Mouse (Mus musculus): ENCODE data around the gene Fzd10. TPM values are rescaled to one million over a fixed set of nuclear protein-coding genes. Genes with fewer than 3 reads are reported as not detected.

Fzd10 gene
- polyA plus RNA-seq, 1 experiment from 2014 or later, result 2.1 TPM

- 0 out of 2 replicates have a peak, but pooled peaks have one; percentile 54 for ATAC-seq (ENCODE audit: insufficient read depth)
- WGBS, result 48% methylated on average over 5 of the region's 5 CpGs
- no peak for TF ChIP-seq CTCF (IDR thresholded peaks at IDR 0.05; ENCODE audit: low read depth)
Observed at GRCm38 (mm10) chr5:128570848-128571247, 29.8 kb upstream of the Fzd10 start.

DNA sequence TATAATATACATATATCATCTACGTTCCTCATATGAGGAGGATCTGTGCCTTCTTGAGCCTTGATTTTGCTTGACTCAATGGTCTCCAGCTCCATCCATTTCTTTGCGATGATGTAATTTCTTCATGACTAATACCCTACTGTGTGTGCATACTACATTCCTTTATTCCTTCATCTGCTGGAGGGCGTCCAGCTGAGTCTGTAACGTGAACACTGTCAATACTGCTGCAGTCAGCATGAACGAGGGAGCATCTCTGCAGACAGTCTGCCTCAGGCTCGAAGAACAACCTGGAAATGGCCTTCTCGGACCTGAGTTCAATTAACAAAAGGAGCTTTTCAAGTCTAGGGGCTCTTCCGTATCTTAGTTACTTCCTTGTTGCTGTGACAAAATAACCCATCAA, 28.9 kb upstream of the Fzd10 start:
- Histone ChIP-seq H3K36me3 (ENCODE audit: insufficient read depth) (no peaks in the 10 kb centered on the region), H3K4me1 (ENCODE audit: insufficient read depth) (0 out of 2 replicates have a peak, but pooled peaks cover 5% of the 10 kb centered on the region), H3K9ac (no peak overlapping the region), H3K4me2 (no peak overlapping the region), H3K4me3 (ENCODE audit: low read depth, low read length) (no peak overlapping the region), H3K27me3 (ENCODE audit: insufficient read depth, low read length) (no peaks in the 10 kb centered on the region), H3K9me3 (ENCODE audit: low read depth, low read length) (no peaks in the 10 kb centered on the region), H3K27ac (ENCODE audit: low read depth) (no peak overlapping the region)
- ATAC-seq (ENCODE audit: insufficient read depth) (no peak), DNase-seq (no peak)
- 65% methylated on average over 8 of the region's 8 CpGs for WGBS
- TF ChIP-seq CTCF (IDR thresholded peaks at IDR 0.05; ENCODE audit: low read depth), result no peak

More at GRCm38 (mm10) chr5:128570848-128571247, 29.8 kb upstream of the Fzd10 start:
- no peaks in the 10 kb centered on the region for H3K9me3 ChIP-seq (ENCODE audit: low read depth, low read length)
- DNase-seq, result peak; percentile 56
- no peak overlapping the region for H3K4me2 ChIP-seq
- no peak overlapping the region for H3K9ac ChIP-seq
- H3K36me3 ChIP-seq (ENCODE audit: insufficient read depth), result no peaks in the 10 kb centered on the region
- no peak overlapping the region for H3K27ac ChIP-seq (ENCODE audit: low read depth)
- no peaks in the 10 kb centered on the region for H3K27me3 ChIP-seq (ENCODE audit: insufficient read depth, low read length)
- no peak overlapping the region for H3K4me3 ChIP-seq (ENCODE audit: low read depth, low read length)
- 0 out of 2 replicates have a peak, but pooled peaks cover under 1% of the 10 kb centered on the region for H3K4me1 ChIP-seq (ENCODE audit: insufficient read depth)

DNA sequence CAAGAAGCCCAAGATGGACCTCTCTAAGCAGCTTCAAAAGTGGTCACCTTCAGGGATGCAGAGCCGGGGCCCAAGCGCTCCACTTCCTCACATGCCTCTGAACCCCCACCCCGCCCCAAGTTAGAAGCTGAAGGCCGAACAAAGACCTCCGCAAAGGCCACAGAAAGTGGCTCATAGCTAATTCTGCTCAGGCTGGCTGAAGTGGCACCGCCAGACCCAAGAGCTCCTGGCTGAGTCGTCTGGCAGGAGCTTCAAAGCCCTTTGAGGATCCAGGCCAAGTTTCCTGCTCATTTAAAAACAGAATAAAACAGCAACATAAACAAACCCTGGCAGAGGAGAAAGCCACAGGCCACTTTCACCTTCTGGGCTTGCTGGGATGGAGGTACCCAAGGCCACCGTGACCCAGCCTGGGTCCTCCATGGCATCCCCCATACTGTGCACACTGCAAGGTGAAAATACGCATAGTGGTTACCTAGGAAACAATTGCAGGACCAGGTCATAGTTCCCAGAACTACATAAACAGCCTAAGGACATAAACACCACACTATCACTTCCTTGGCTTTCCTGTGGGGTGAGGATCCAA, 24.6 kb upstream of the Fzd10 start:
- ATAC-seq (ENCODE audit: insufficient read depth), result 0 out of 2 replicates have a peak, but pooled peaks have one; percentile 22
- WGBS, result 59% methylated on average over 9 of the region's 9 CpGs

DNA sequence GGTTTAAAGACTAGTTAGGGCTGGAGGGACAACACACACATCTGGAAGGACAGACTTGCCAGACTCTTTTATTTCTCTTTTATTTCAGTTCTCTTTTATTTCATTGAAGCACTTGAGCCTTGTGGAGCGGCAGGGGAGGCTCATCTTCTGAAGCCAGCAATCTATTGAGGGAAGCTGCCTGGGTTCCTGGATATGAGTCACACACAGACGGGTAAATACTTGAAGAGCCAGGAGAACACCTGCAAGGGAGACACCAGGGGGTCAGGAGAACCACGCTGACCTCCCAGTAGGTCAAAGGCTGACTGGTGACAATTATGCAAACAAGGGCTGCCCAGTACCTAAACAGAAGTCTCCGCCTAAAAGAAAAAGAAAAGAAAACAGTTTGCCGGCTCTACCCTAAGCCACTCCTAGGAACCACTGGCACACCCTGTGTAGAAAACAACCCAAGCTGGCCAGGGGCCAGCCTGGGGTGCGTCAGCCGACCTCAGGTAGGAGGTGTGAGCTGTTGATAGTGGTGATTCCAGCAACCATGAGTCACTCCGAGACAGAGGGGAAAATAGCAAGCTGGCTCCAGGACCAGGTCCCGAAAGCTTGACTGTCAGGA, 21.5 kb upstream of the Fzd10 start:
- 18% methylated on average over 9 of the region's 9 CpGs for WGBS
- Histone ChIP-seq H3K4me3 (ENCODE audit: low read depth, low read length) (no peak overlapping the region), H3K27ac (ENCODE audit: low read depth) (no peak overlapping the region), H3K36me3 (ENCODE audit: insufficient read depth) (no peaks in the 10 kb centered on the region), H3K27me3 (ENCODE audit: insufficient read depth, low read length) (no peaks in the 10 kb centered on the region), H3K4me2 (no peak overlapping the region), H3K9me3 (ENCODE audit: low read depth, low read length) (no peaks in the 10 kb centered on the region), H3K9ac (no peak overlapping the region), H3K4me1 (ENCODE audit: insufficient read depth) (peaks cover 5% of the 10 kb centered on the region; the same call in 1 of the 2 replicates)
- DNase-seq, result no peak
- no peak for TF ChIP-seq CTCF (IDR thresholded peaks at IDR 0.05; ENCODE audit: low read depth)
- ATAC-seq (ENCODE audit: insufficient read depth), result no peak

More for the DNA sequence above, 24.6 kb upstream of the Fzd10 start:
- Histone ChIP-seq H3K4me2 (no peak overlapping the region), H3K27ac (ENCODE audit: low read depth) (no peak overlapping the region), H3K4me3 (ENCODE audit: low read depth, low read length) (no peak overlapping the region), H3K4me1 (ENCODE audit: insufficient read depth) (peaks cover 5% of the 10 kb centered on the region; the same call in 1 of the 2 replicates), H3K36me3 (ENCODE audit: insufficient read depth) (no peaks in the 10 kb centered on the region), H3K9me3 (ENCODE audit: low read depth, low read length) (no peaks in the 10 kb centered on the region), H3K9ac (no peak overlapping the region), H3K27me3 (ENCODE audit: insufficient read depth, low read length) (no peaks in the 10 kb centered on the region)
- no peak for TF ChIP-seq CTCF (IDR thresholded peaks at IDR 0.05; ENCODE audit: low read depth)
- peak; percentile 41 for DNase-seq

GRCm38 (mm10) chr5:128580931-128581330, 19.7 kb upstream of the Fzd10 start:
- ATAC-seq (ENCODE audit: insufficient read depth) (0 out of 2 replicates have a peak, but pooled peaks have one; percentile 3), DNase-seq (no peak)
- Histone ChIP-seq H3K27me3 (ENCODE audit: insufficient read depth, low read length) (no peaks in the 10 kb centered on the region), H3K36me3 (ENCODE audit: insufficient read depth) (no peaks in the 10 kb centered on the region), H3K27ac (ENCODE audit: low read depth) (no peak overlapping the region), H3K4me2 (no peak overlapping the region), H3K4me3 (ENCODE audit: low read depth, low read length) (no peak overlapping the region), H3K9me3 (ENCODE audit: low read depth, low read length) (no peaks in the 10 kb centered on the region), H3K9ac (no peak overlapping the region), H3K4me1 (ENCODE audit: insufficient read depth) (peaks cover 4% of the 10 kb centered on the region; the same call in 1 of the 2 replicates)
- WGBS, result 47% methylated on average over 4 of the region's 4 CpGs
- TF ChIP-seq CTCF (IDR thresholded peaks at IDR 0.05; ENCODE audit: low read depth), result no peak

GRCm38 (mm10) chr5:128581516-128581921, 19.1 kb upstream of the Fzd10 start:
- Histone ChIP-seq H3K27me3 (ENCODE audit: insufficient read depth, low read length) (no peaks in the 10 kb centered on the region), H3K4me1 (ENCODE audit: insufficient read depth) (no peaks in the 10 kb centered on the region; the same call in 1 of the 2 replicates), H3K27ac (ENCODE audit: low read depth) (0 out of 2 replicates have a peak overlapping the region, but pooled peaks have one; percentile 1), H3K36me3 (ENCODE audit: insufficient read depth) (no peaks in the 10 kb centered on the region), H3K9ac (no peak overlapping the region), H3K4me2 (no peak overlapping the region), H3K4me3 (ENCODE audit: low read depth, low read length) (no peak overlapping the region), H3K9me3 (ENCODE audit: low read depth, low read length) (no peaks in the 10 kb centered on the region)
- no peak for DNase-seq
- TF ChIP-seq CTCF (IDR thresholded peaks at IDR 0.05; ENCODE audit: low read depth), result no peak
- ATAC-seq (ENCODE audit: insufficient read depth), result peak; percentile 75
- WGBS, result 20% methylated on average over 8 of the region's 8 CpGs

DNA sequence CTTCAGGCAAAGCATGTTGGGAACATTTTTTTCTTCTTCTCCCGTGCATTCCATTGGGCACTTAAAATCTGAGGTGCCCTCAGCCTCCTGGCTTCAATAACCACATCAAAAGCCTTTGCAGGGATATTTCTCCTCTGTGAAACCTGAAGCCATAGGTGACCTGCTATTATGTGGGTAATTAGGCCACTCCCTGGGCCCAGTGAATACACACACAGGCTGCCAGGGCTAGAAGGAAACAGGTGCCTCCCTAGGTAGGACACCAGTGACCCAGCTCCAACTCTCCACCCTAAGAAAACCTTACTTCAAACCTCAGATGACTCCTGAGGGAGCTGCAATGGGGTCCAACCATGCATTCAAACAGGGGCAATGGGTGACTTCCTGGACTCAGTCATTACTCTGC, 11.4 kb upstream of the Fzd10 start:
- ATAC-seq (ENCODE audit: insufficient read depth) (no peak), DNase-seq (no peak)
- no peaks in the 10 kb centered on the region for H3K9me3 ChIP-seq (ENCODE audit: low read depth, low read length)
- no peaks in the 10 kb centered on the region for H3K27me3 ChIP-seq (ENCODE audit: insufficient read depth, low read length)
- no peaks in the 10 kb centered on the region for H3K36me3 ChIP-seq (ENCODE audit: insufficient read depth)
- H3K4me1 ChIP-seq (ENCODE audit: insufficient read depth), result no peaks in the 10 kb centered on the region
- H3K9ac ChIP-seq, result no peak overlapping the region
- WGBS, result 65% methylated on average over 1 of the region's 1 CpGs
- no peak overlapping the region for H3K27ac ChIP-seq (ENCODE audit: low read depth)
- TF ChIP-seq CTCF (IDR thresholded peaks at IDR 0.05; ENCODE audit: low read depth), result no peak
- no peak overlapping the region for H3K4me2 ChIP-seq
- no peak overlapping the region for H3K4me3 ChIP-seq (ENCODE audit: low read depth, low read length)
